Mouse (Mus musculus) embryonic facial prominence, embryonic 15.5 days (tissue): ENCODE measurements at regions not wholly inside any gene's neighbourhood (a gene's known extent, or its start where the extent isn't known, plus 50 kb on each side); places are given as distances from the start of the nearest gene placed in this dataset.

ENCODE experiments used
- ATAC-seq: fragments of 200-750 bp; cut with Nextera tagmentation; 2 replicates; pipeline ENCODE4 v1.8.0; 2017; ENCODE audit warnings: low read depth, moderate TSS enrichment; ENCODE audit not compliant: insufficient number of reproducible peaks, low FRiP score, low TSS enrichment
- H3K27ac ChIP-seq: fragments of 300-500 bp; sonication (generic); replicated peaks from 2 replicates; pipeline ENCODE4 v1.5.1; 2015; ENCODE audit warnings: mild to moderate bottlenecking, inconsistent platforms
- H3K27me3 ChIP-seq: fragments of 300-500 bp; sonication (generic); 2 replicates; pipeline ENCODE4 v1.6.1; 2015; ENCODE audit warnings: inconsistent platforms
- H3K36me3 ChIP-seq: fragments of 300-500 bp; sonication (generic); 2 replicates; pipeline ENCODE4 v1.6.1; 2015; ENCODE audit warnings: mild to moderate bottlenecking, inconsistent platforms
- H3K4me1 ChIP-seq: fragments of 300-500 bp; sonication (generic); 2 replicates; pipeline ENCODE4 v1.6.1; 2015; ENCODE audit warnings: inconsistent platforms
- H3K4me2 ChIP-seq: fragments of 300-500 bp; sonication (generic); replicated peaks from 2 replicates; pipeline ENCODE4 v1.6.1; 2015; ENCODE audit warnings: mild to moderate bottlenecking, inconsistent platforms
- H3K4me3 ChIP-seq: fragments of 300-500 bp; sonication (generic); replicated peaks from 2 replicates; pipeline ENCODE4 v1.5.1; 2015; ENCODE audit warnings: mild to moderate bottlenecking, inconsistent platforms
- H3K9ac ChIP-seq: fragments of 300-500 bp; sonication (generic); 2 replicates; pipeline ENCODE4 v1.6.1; 2015; ENCODE audit warnings: inconsistent platforms
- H3K9me3 ChIP-seq: fragments of 300-500 bp; sonication (generic); replicated peaks from 2 replicates; pipeline ENCODE4 v1.6.1; 2016; ENCODE audit warnings: inconsistent platforms
- WGBS: fragments of 180-500 bp; shearing (Covaris S2); methylation state at CpG from one replicate; pipeline ENCODE4 v1.1.7; 2015; 5-methylcytosine and 5-hydroxymethylcytosine counted together

DNA sequence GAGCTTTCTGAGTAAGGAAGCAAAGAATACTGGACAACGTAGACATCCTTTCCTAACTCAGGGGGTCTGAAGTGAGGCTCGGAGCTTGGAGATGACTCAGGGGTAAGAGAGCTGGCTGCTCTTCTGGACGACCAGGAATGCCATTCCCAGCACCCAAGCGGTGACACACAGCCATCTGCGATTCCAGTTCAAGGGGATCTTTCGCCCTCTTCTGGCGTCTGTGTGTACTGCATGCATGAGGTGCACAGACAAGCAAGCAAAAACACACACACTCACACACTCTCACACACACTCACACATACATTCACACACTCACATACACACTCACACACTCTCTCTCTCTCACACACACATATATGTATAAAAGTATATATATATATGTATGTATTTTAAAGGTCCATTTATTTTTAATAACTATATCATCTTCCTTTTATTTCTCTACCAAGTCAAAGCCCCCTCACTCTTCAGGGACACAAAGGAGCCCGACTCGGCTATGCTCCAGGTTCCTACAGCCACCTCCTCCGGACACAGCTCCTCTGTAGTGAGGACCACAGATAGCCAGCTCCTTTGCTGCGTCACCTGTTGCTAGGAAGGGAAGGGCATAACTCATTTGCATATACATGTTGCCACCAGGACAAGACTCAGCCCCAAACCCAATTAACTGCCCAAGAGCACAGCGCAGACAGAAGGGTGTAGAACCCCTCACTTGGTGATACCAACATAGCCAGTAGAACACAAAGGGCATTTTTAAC is 91.9 kb upstream of the Smad3 start:
- Histone ChIP-seq H3K4me2 (no peak overlapping the region), H3K4me1 (peaks cover 7% of the 10 kb centered on the region; the same call in 1 of the 2 replicates), H3K27ac (no peak overlapping the region), H3K9ac (no peak overlapping the region), H3K4me3 (no peak overlapping the region), H3K36me3 (no peaks in the 10 kb centered on the region), H3K9me3 (no peaks in the 10 kb centered on the region), H3K27me3 (peaks cover 4% of the 10 kb centered on the region)
- 81% methylated on average over 12 of the region's 12 CpGs for WGBS
- no peak for ATAC-seq

DNA sequence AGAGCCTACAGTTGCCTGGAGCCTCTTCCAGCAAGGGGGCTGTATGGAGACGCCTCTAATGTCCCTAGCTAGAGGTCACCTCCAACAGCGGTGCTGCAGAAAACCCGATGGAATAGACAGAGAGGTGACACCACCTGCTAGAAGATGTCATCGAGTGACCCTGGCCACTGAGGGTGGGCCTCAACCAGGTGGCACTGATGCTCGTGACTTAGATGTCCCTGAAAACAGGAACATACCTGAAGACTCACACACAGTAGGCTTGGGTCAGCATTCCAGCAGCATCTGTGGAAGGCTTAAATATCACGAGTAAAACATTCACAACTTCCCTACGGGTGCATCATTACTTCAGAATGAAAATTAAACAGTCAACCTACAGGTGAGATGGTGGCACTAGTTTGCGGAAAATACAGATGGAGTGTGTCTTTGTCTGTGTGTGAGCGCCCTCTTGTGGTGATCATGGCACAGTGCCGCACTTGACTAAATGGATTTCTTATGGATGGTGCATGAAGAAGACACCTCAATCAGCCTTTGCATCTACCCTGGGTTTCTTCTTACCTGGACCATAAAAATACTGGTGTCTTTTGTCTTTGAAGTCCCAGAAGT is 86.2 kb upstream of the Smad3 start:
- Histone ChIP-seq H3K9me3 (no peaks in the 10 kb centered on the region), H3K27me3 (peaks cover 11% of the 10 kb centered on the region; the same call in 1 of the 2 replicates), H3K4me2 (no peak overlapping the region), H3K9ac (no peak overlapping the region), H3K4me1 (no peaks in the 10 kb centered on the region), H3K27ac (no peak overlapping the region), H3K36me3 (no peaks in the 10 kb centered on the region), H3K4me3 (no peak overlapping the region)
- 27% methylated on average over 10 of the region's 10 CpGs for WGBS
- no peak for ATAC-seq

DNA sequence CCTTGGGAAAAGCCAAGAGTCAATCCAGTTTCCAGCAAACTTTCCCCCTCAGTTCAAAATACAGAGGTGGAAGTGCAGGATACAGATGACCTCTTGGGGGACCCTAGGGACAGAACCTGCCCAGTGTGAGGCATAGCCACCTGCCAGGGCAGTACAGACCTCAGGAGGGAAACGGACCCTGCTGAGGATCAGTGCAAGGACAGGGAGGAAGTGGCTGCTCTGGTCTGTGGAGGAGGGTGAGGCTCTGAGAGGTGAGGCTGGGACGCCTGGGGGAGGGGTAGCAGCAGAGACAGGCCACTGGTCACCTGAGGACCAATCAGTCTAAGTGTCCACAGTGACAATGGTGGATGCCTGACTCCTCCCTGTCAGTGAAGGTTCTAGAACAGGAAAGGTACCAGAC is 85.6 kb upstream of the Smad3 start:
- no peaks in the 10 kb centered on the region for H3K9me3 ChIP-seq
- H3K4me1 ChIP-seq = no peaks in the 10 kb centered on the region
- H3K36me3 ChIP-seq = no peaks in the 10 kb centered on the region
- H3K4me2 ChIP-seq = no peak overlapping the region
- peaks cover 11% of the 10 kb centered on the region; the same call in 1 of the 2 replicates for H3K27me3 ChIP-seq
- 35% methylated on average over 2 of the region's 2 CpGs for WGBS
- no peak overlapping the region for H3K27ac ChIP-seq
- no peak overlapping the region for H3K4me3 ChIP-seq
- no peak for ATAC-seq
- H3K9ac ChIP-seq = no peak overlapping the region

- Histone ChIP-seq H3K27me3 (peaks cover 11% of the 10 kb centered on the region; the same call in 1 of the 2 replicates), H3K36me3 (no peaks in the 10 kb centered on the region), H3K9ac (no peak overlapping the region), H3K4me1 (peaks cover 5% of the 10 kb centered on the region), H3K4me3 (no peak overlapping the region), H3K4me2 (no peak overlapping the region), H3K9me3 (no peaks in the 10 kb centered on the region), H3K27ac (no peak overlapping the region)
- no peak for ATAC-seq
- WGBS = 82% methylated on average over 14 of the region's 14 CpGs
Measured at GRCm38 (mm10) chr9:63841102-63841501, 83.3 kb upstream of the Smad3 start.

GRCm38 (mm10) chr9:63838996-63839772 is 81.4 kb upstream of the Smad3 start:
- no peak overlapping the region for H3K4me3 ChIP-seq
- H3K4me1 ChIP-seq = peaks cover 5% of the 10 kb centered on the region
- no peak for ATAC-seq
- WGBS = 82% methylated on average over 14 of the region's 14 CpGs
- no peaks in the 10 kb centered on the region for H3K9me3 ChIP-seq
- no peaks in the 10 kb centered on the region for H3K36me3 ChIP-seq
- H3K27ac ChIP-seq = no peak overlapping the region
- peaks cover 11% of the 10 kb centered on the region; the same call in 1 of the 2 replicates for H3K27me3 ChIP-seq
- H3K4me2 ChIP-seq = no peak overlapping the region
- no peak overlapping the region for H3K9ac ChIP-seq

- H3K4me3 ChIP-seq = no peak overlapping the region
- peaks cover 11% of the 10 kb centered on the region; the same call in 1 of the 2 replicates for H3K27me3 ChIP-seq
- H3K27ac ChIP-seq = peak overlapping the region; percentile 24
- peaks cover 5% of the 10 kb centered on the region for H3K4me1 ChIP-seq
- no peaks in the 10 kb centered on the region for H3K36me3 ChIP-seq
- 73% methylated on average over 6 of the region's 6 CpGs for WGBS
- ATAC-seq = no peak
- H3K9me3 ChIP-seq = no peaks in the 10 kb centered on the region
- no peak overlapping the region for H3K4me2 ChIP-seq
- H3K9ac ChIP-seq = no peak overlapping the region
Measured at GRCm38 (mm10) chr9:63837552-63837951, 79.8 kb upstream of the Smad3 start.

DNA sequence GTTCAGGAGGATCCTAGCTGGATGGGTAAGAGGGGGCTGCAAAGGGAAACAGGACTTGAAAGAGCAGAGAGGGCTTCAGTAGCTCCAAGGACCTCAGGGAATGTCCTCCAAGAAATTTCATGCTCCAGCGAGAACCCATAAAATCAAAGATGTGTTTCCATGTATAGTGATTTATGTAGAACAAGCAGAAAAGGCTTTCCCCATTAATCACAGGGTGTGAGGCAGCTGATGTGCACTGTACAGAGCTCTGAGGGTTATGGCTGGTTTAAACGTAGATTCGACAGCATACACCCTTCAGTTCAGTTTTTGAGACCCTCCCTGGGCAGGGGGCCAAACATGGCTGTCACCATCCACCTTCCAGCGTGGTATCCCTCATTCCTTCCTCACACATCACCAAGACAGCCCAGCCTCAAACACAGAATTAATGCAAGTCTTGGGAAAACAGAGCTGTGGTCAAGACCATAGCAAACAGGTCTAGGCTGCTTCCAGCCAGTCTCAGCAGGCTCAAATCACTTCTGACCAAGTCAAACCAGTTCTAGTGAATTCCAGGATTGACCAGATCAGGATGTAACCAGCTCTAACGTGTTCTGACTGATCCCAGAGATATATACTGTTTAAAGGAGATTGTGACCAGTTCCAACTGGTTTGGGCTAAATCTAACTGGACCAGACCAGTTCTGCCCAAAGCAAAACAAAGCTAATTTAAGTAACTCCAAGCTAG is 78.9 kb upstream of the Smad3 start:
- Histone ChIP-seq H3K27ac (peak overlapping the region; percentile 24), H3K4me3 (no peak overlapping the region), H3K27me3 (peaks cover 11% of the 10 kb centered on the region; the same call in 1 of the 2 replicates), H3K36me3 (no peaks in the 10 kb centered on the region), H3K4me2 (no peak overlapping the region), H3K9me3 (no peaks in the 10 kb centered on the region), H3K4me1 (peaks cover 5% of the 10 kb centered on the region), H3K9ac (no peak overlapping the region)
- 45% methylated on average over 5 of the region's 5 CpGs for WGBS
- ATAC-seq = no peak

DNA sequence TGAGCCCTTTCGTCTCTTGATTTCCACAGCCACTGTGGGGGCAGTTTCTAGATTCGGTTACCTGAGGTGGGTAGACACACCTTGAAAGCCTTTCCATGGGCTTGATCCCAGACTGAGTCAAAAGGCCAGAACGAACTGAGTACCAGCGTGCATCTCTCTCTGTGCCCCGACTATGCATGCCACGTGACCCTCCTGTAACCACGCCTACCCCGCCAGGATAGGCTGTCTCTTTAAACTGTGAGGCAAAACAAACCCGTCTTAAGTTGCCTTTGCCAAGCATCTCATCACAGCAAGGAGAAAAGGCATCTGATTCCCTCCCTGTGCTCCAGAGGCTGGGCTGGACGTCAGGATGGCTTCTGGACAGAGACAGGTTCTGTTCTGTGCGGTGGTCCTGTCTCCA is 78.2 kb upstream of the Smad3 start:
- Histone ChIP-seq H3K4me3 (no peak overlapping the region), H3K9ac (no peak overlapping the region), H3K36me3 (no peaks in the 10 kb centered on the region), H3K4me1 (peaks cover 5% of the 10 kb centered on the region), H3K4me2 (no peak overlapping the region), H3K9me3 (no peaks in the 10 kb centered on the region), H3K27me3 (0 out of 2 replicates have a peak, but pooled peaks cover 5% of the 10 kb centered on the region), H3K27ac (no peak overlapping the region)
- no peak for ATAC-seq
- 46% methylated on average over 11 of the region's 11 CpGs for WGBS

DNA sequence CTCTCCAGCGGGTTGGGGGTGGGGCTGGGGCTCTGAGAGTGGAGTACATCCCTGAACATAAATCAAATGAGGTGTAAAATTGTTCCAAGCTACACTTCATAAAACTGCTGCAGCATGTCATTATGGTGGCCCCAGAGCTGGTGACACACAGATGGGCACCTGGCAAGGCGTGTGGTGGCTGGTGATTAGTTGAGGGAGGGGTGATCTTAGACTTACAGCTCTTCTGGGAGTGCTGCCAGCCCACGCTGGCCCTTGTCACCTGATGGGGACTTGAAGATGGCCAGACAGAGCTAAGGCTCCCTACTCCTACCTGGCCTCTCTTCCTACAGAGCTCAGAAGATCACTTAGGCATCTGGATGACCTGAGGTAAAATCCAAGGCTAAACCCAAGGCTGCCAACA is 76.6 kb upstream of the Smad3 start:
- no peak overlapping the region for H3K9ac ChIP-seq
- H3K27ac ChIP-seq = no peak overlapping the region
- H3K27me3 ChIP-seq = no peaks in the 10 kb centered on the region
- WGBS = 80% methylated on average over 3 of the region's 3 CpGs
- no peaks in the 10 kb centered on the region for H3K36me3 ChIP-seq
- peaks cover 5% of the 10 kb centered on the region for H3K4me1 ChIP-seq
- no peak overlapping the region for H3K4me3 ChIP-seq
- H3K4me2 ChIP-seq = no peak overlapping the region
- H3K9me3 ChIP-seq = no peaks in the 10 kb centered on the region
- no peak for ATAC-seq

GRCm38 (mm10) chr9:63818163-63818562 is 60.4 kb upstream of the Smad3 start:
- Histone ChIP-seq H3K36me3 (no peaks in the 10 kb centered on the region), H3K4me2 (no peak overlapping the region), H3K27ac (no peak overlapping the region), H3K27me3 (no peaks in the 10 kb centered on the region), H3K9ac (no peak overlapping the region), H3K9me3 (no peaks in the 10 kb centered on the region), H3K4me1 (no peaks in the 10 kb centered on the region), H3K4me3 (no peak overlapping the region)
- ATAC-seq = no peak
- 36% methylated on average over 3 of the region's 3 CpGs for WGBS

GRCm38 (mm10) chr9:63816540-63816939 is 58.7 kb upstream of the Smad3 start:
- 54% methylated on average over 2 of the region's 2 CpGs for WGBS
- ATAC-seq = no peak
- Histone ChIP-seq H3K36me3 (no peaks in the 10 kb centered on the region), H3K27ac (no peak overlapping the region), H3K27me3 (no peaks in the 10 kb centered on the region), H3K4me1 (no peaks in the 10 kb centered on the region), H3K4me2 (no peak overlapping the region), H3K9ac (no peak overlapping the region), H3K9me3 (no peaks in the 10 kb centered on the region), H3K4me3 (no peak overlapping the region)
